Mouse (Mus musculus) myocyte (in vitro differentiated cells): ENCODE measurements at regions not wholly inside any gene's neighbourhood (a gene's known extent, or its start where the extent isn't known, plus 50 kb on each side); places are given as distances from the start of the nearest gene placed in this dataset.

Source experiments
- H3K27me3 ChIP-seq: one replicate; pipeline ENCODE4 v1.6.1; 2011; ENCODE audit not compliant: control insufficient read depth, insufficient read depth, insufficient read length
- H3K36me3 ChIP-seq: one replicate; pipeline ENCODE4 v1.6.1; 2011; ENCODE audit not compliant: control insufficient read depth, insufficient read depth
- H3K4me2 ChIP-seq: one replicate; pipeline ENCODE4 v1.6.1; 2011; ENCODE audit warnings: low read depth, control low read depth
- H3K4me3 ChIP-seq: one replicate; pipeline ENCODE4 v1.5.1; 2011; ENCODE audit warnings: mild to moderate bottlenecking, control low read depth, moderate library complexity
- H3K79me2 ChIP-seq: one replicate; pipeline ENCODE4 v1.6.1; 2011; ENCODE audit not compliant: control insufficient read depth, insufficient read depth
- H3ac ChIP-seq: one replicate; pipeline ENCODE4 v1.6.1; 2011; ENCODE audit not compliant: control insufficient read depth, insufficient read length
- CEBPB ChIP-seq: IDR thresholded peaks from 2 replicates; pipeline ENCODE4 v1.6.1; 2011; ENCODE audit warnings: mild to moderate bottlenecking, moderate library complexity; ENCODE audit not compliant: poor library complexity, insufficient read depth, severe bottlenecking
- E2F4 ChIP-seq: IDR thresholded peaks from one replicate; pipeline ENCODE4 v1.6.1; 2011; ENCODE audit warnings: mild to moderate bottlenecking, control low read depth, moderate library complexity; ENCODE audit not compliant: insufficient read depth
- MAX ChIP-seq: IDR thresholded peaks from one replicate; pipeline ENCODE4 v1.6.1; 2011; ENCODE audit warnings: low read depth, mild to moderate bottlenecking, control low read depth
- MYOD1 ChIP-seq, 3 experiments: IDR thresholded peaks; one replicate each; pipeline ENCODE4 v1.6.1; 2011; ENCODE audit warnings: control low read depth in 2 of 3, low read depth in 2 of 3, mild to moderate bottlenecking in 2 of 3, moderate library complexity in 1 of 3; ENCODE audit not compliant: insufficient read length in 2 of 3, control insufficient read depth in 1 of 3
- MYOG ChIP-seq, 3 experiments: IDR thresholded peaks; one replicate each; pipeline ENCODE4 v1.6.1; 2011; ENCODE audit warnings: control low read depth in 2 of 3, low read depth in 2 of 3, mild to moderate bottlenecking in 2 of 3; ENCODE audit not compliant: insufficient read length in 2 of 3, control insufficient read depth in 1 of 3, insufficient read depth in 1 of 3
- POLR2A ChIP-seq: IDR thresholded peaks from one replicate; pipeline ENCODE4 v1.6.1; 2011; ENCODE audit warnings: low read depth, mild to moderate bottlenecking, control low read depth, moderate library complexity; ENCODE audit not compliant: insufficient read length
- POLR2AphosphoS2 ChIP-seq: IDR thresholded peaks from one replicate; pipeline ENCODE4 v1.6.1; 2011; ENCODE audit warnings: low read depth, control low read depth; ENCODE audit not compliant: insufficient read length
- REST ChIP-seq: IDR thresholded peaks from one replicate; pipeline ENCODE4 v1.6.1; 2011; ENCODE audit warnings: mild to moderate bottlenecking, control low read depth, moderate library complexity; ENCODE audit not compliant: insufficient read depth, insufficient read length
- SRF ChIP-seq: IDR thresholded peaks from one replicate; pipeline ENCODE4 v1.6.1; 2011; ENCODE audit warnings: low read depth; ENCODE audit not compliant: control insufficient read depth, insufficient read length
- TCF12 ChIP-seq: IDR thresholded peaks from one replicate; pipeline ENCODE4 v1.6.1; 2011; ENCODE audit warnings: mild to moderate bottlenecking, control low read depth; ENCODE audit not compliant: poor library complexity, insufficient read depth, severe bottlenecking
- TCF3 ChIP-seq: IDR thresholded peaks from one replicate; pipeline ENCODE4 v1.6.1; 2011; ENCODE audit warnings: low read depth, control low read depth; ENCODE audit not compliant: insufficient read length
- USF1 ChIP-seq: IDR thresholded peaks from one replicate; pipeline ENCODE4 v1.6.1; 2011; ENCODE audit warnings: low read depth, mild to moderate bottlenecking, control low read depth, moderate library complexity

GRCm38 (mm10) chr3:50970386-50970785 is 253.9 kb upstream of the Noct start:
- H3K4me3 ChIP-seq, result no peak overlapping the region
- TF ChIP-seq USF1 (no peak), E2F4 (no peak), REST (no peak), POLR2AphosphoS2 (no peak), MYOD1 (IDR thresholded peaks at IDR 0.05; ENCODE audit: control insufficient read depth in 1 of 3, insufficient read length in 2 of 3, low read depth in 2 of 3) (no peak), SRF (no peak)
- no peaks in the 10 kb centered on the region for H3K79me2 ChIP-seq
- H3K4me2 ChIP-seq, result no peak overlapping the region
- no peaks in the 10 kb centered on the region for H3K36me3 ChIP-seq
- H3ac ChIP-seq, result no peak overlapping the region
- no peaks in the 10 kb centered on the region for H3K27me3 ChIP-seq

- no peaks in the 10 kb centered on the region for H3K79me2 ChIP-seq
- no peak overlapping the region for H3K4me2 ChIP-seq
- no peak for TF ChIP-seq MYOG (IDR thresholded peaks at IDR 0.05; ENCODE audit: control insufficient read depth in 1 of 3, insufficient read depth in 1 of 3, insufficient read length in 2 of 3, low read depth in 2 of 3)
- H3K4me3 ChIP-seq, result no peak overlapping the region
- H3K27me3 ChIP-seq, result no peaks in the 10 kb centered on the region
- no peaks in the 10 kb centered on the region for H3K36me3 ChIP-seq
- no peak overlapping the region for H3ac ChIP-seq
Measured at GRCm38 (mm10) chr3:50973081-50973480, 251.2 kb upstream of the Noct start.

GRCm38 (mm10) chr3:50976141-50976780 is 248.0 kb upstream of the Noct start:
- no peaks in the 10 kb centered on the region for H3K27me3 ChIP-seq
- no peak overlapping the region for H3K4me3 ChIP-seq
- TF ChIP-seq POLR2A, result no peak
- TF ChIP-seq TCF3, result no peak
- TF ChIP-seq MYOD1 (IDR thresholded peaks at IDR 0.05; ENCODE audit: control insufficient read depth in 1 of 3, insufficient read length in 2 of 3, low read depth in 2 of 3), result no peak
- TF ChIP-seq POLR2AphosphoS2, result no peak
- TF ChIP-seq REST, result no peak
- no peak for TF ChIP-seq E2F4
- no peak for TF ChIP-seq SRF
- TF ChIP-seq MAX, result no peak
- no peak for TF ChIP-seq USF1
- TF ChIP-seq CEBPB, result no peak
- TF ChIP-seq MYOG (IDR thresholded peaks at IDR 0.05; ENCODE audit: control insufficient read depth in 1 of 3, insufficient read depth in 1 of 3, insufficient read length in 2 of 3, low read depth in 2 of 3), result no peak
- TF ChIP-seq TCF12, result no peak
- H3K36me3 ChIP-seq, result no peaks in the 10 kb centered on the region
- H3ac ChIP-seq, result no peak overlapping the region
- no peak overlapping the region for H3K4me2 ChIP-seq
- no peaks in the 10 kb centered on the region for H3K79me2 ChIP-seq

DNA sequence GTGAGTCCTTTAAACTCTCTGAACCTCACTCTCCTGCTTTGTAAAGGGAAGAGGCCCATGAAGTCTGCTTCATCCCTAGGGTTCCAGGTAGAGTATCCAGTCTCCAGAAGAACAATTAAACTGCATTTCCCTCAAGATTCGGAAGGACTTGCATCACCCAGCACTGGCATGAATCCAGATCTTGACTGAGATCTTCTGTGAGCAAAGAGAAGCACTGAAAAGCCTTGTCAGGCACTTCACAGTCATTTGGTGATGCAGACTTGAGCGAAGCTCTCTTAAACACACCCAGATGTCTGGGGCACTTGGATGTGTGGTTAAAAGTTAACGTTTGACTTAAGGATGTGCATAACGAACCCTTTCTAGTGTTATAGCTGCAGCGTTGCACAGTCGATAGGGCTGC is 247.4 kb upstream of the Noct start:
- no peaks in the 10 kb centered on the region for H3K79me2 ChIP-seq
- H3K4me2 ChIP-seq, result no peak overlapping the region
- H3K4me3 ChIP-seq, result no peak overlapping the region
- no peaks in the 10 kb centered on the region for H3K36me3 ChIP-seq
- H3ac ChIP-seq, result no peak overlapping the region
- TF ChIP-seq TCF3 (no peak), MYOG (IDR thresholded peaks at IDR 0.05; ENCODE audit: control insufficient read depth in 1 of 3, insufficient read depth in 1 of 3, insufficient read length in 2 of 3, low read depth in 2 of 3) (no peak), POLR2AphosphoS2 (no peak), SRF (no peak), POLR2A (no peak), REST (no peak), MAX (no peak), MYOD1 (IDR thresholded peaks at IDR 0.05; ENCODE audit: control insufficient read depth in 1 of 3, insufficient read length in 2 of 3, low read depth in 2 of 3) (no peak), TCF12 (no peak), USF1 (no peak), E2F4 (no peak), CEBPB (no peak)
- no peaks in the 10 kb centered on the region for H3K27me3 ChIP-seq

DNA sequence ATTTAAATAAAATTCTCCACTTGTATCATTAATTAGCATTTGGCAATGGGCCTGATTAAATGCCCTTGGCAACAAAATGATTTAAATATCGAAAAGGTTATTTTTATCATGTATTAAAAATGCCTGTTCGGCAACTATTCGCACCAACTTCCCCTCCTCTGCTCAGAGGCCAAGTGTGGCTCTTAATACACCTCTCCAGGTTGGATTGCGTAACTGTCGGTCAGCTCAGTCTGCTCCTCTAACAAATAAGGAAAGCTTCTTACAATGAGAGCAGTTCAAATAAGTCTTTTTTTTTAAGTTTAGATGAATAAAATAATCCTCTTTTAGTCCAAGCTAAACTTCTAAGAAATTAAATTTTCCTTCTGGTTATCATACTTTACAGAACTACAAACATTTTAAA is 245.6 kb upstream of the Noct start:
- Histone ChIP-seq H3K4me3 (no peak overlapping the region), H3ac (no peak overlapping the region), H3K27me3 (no peaks in the 10 kb centered on the region), H3K79me2 (no peaks in the 10 kb centered on the region), H3K36me3 (no peaks in the 10 kb centered on the region), H3K4me2 (no peak overlapping the region)
- TF ChIP-seq MYOG (IDR thresholded peaks at IDR 0.05; ENCODE audit: control insufficient read depth in 1 of 3, insufficient read depth in 1 of 3, insufficient read length in 2 of 3, low read depth in 2 of 3) (no peak), POLR2AphosphoS2 (no peak), POLR2A (no peak), CEBPB (no peak), MAX (no peak), TCF3 (no peak), REST (no peak), E2F4 (no peak), SRF (no peak), TCF12 (no peak), MYOD1 (IDR thresholded peaks at IDR 0.05; ENCODE audit: control insufficient read depth in 1 of 3, insufficient read length in 2 of 3, low read depth in 2 of 3) (no peak), USF1 (no peak)
